Mouse (Mus musculus) forebrain, embryonic 13.5 days (tissue): ENCODE results near the gene Itga7. TPM values are rescaled to one million over a fixed set of nuclear protein-coding genes. Genes with fewer than 3 reads are reported as not detected.

Experiments
- ATAC-seq: fragments of 200-750 bp; cut with Nextera tagmentation; 2 replicates; pipeline ENCODE4 v1.8.0; 2017
- H3K27ac ChIP-seq: fragments of 300-500 bp; sonication (generic); 2 replicates; pipeline ENCODE4 v1.5.1; 2015; ENCODE audit warnings: inconsistent platforms, mild to moderate bottlenecking, moderate library complexity
- H3K27me3 ChIP-seq: fragments of 300-500 bp; sonication (generic); 2 replicates; pipeline ENCODE4 v1.6.1; 2015; ENCODE audit warnings: mild to moderate bottlenecking, inconsistent platforms
- H3K36me3 ChIP-seq: fragments of 300-500 bp; sonication (generic); 2 replicates; pipeline ENCODE4 v1.6.1; 2015; ENCODE audit warnings: mild to moderate bottlenecking, inconsistent platforms; ENCODE audit not compliant: poor library complexity, severe bottlenecking
- H3K4me1 ChIP-seq: fragments of 300-500 bp; sonication (generic); 2 replicates; pipeline ENCODE4 v1.6.1; 2015; ENCODE audit warnings: inconsistent platforms
- H3K4me2 ChIP-seq: fragments of 300-500 bp; sonication (generic); 2 replicates; pipeline ENCODE4 v1.6.1; 2015; ENCODE audit warnings: inconsistent platforms, mild to moderate bottlenecking, moderate library complexity
- H3K4me3 ChIP-seq: fragments of 300-500 bp; sonication (generic); 2 replicates; pipeline ENCODE4 v1.5.1; 2015; ENCODE audit warnings: mild to moderate bottlenecking, inconsistent platforms
- H3K9ac ChIP-seq: fragments of 300-500 bp; sonication (generic); 2 replicates; pipeline ENCODE4 v1.6.1; 2015; ENCODE audit warnings: mild to moderate bottlenecking, inconsistent platforms
- H3K9me3 ChIP-seq: fragments of 300-500 bp; sonication (generic); replicated peaks from 2 replicates; pipeline ENCODE4 v1.6.1; 2016; ENCODE audit warnings: inconsistent platforms
- WGBS: fragments of 180-500 bp; shearing (Covaris S2); methylation state at CpG from one replicate; pipeline ENCODE4 v1.1.7; 2015; 5-methylcytosine and 5-hydroxymethylcytosine counted together
- polyA plus RNA-seq: library from polyadenylated mRNA; unstranded; fragments of >200 nt; fragmentation: Nextera tagmentation; extraction: Ambion mirVana; gene quantifications from 2 replicates; pipeline ENCODE4 v1.2.1, GENCODE M21; 2015

The Itga7 gene
- polyA plus RNA-seq, 1 experiment from 2014 or later, result 0.83 TPM

DNA sequence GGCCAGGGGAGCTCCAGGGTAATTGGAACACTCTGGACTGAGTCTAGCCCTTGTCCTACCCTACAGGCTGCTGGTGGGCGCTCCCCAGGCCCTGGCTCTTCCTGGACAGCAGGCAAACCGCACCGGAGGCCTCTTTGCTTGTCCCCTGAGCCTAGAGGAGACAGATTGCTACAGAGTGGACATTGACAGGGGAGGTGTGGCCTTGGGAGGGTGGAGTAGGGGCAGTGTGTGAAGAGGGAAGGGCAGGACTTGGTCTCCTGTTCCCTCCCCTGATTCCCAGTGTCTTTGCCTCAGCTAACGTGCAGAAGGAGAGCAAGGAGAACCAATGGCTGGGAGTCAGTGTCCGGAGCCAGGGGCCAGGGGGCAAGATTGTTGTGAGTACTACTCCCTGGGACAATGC is 5.4 kb downstream of the Itga7 start:
- Histone ChIP-seq H3K4me3 (no peak overlapping the region), H3K4me1 (peaks cover 5% of the 10 kb centered on the region; the same call in 1 of the 2 replicates), H3K27ac (no peak overlapping the region), H3K9ac (no peak overlapping the region), H3K9me3 (no peaks in the 10 kb centered on the region), H3K4me2 (no peak overlapping the region), H3K27me3 (peaks cover 36% of the 10 kb centered on the region), H3K36me3 (no peaks in the 10 kb centered on the region)
- 81% methylated on average over 5 of the region's 5 CpGs for whole genome bisulfite sequencing
- no peak for ATAC-seq

DNA sequence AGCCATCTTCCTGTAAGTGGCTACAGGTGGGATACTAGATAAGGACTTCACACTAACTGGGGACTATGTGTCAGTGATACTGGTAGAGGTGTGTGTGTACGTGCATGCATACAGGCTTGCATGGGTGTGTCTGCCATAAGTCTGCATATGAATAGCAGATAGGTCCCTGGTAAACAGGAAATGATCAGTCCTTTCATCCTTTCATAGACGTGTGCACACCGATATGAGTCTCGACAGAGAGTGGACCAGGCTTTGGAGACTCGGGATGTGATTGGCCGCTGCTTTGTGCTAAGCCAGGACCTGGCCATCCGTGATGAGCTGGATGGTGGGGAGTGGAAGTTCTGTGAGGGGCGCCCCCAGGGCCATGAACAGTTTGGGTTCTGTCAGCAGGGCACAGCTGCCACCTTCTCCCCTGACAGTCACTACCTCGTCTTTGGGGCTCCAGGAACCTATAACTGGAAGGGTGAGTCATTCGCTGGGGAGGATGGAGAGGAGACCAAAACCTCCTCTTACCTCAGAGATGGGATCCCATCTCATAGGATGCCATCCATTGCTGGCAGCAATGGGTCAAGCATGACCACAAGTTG is 7.0 kb downstream of the Itga7 start:
- no peak for ATAC-seq
- WGBS, result 87% methylated on average over 10 of the region's 10 CpGs
- no peaks in the 10 kb centered on the region for H3K4me1 ChIP-seq
- H3K9ac ChIP-seq, result no peak overlapping the region
- H3K9me3 ChIP-seq, result no peaks in the 10 kb centered on the region
- H3K4me2 ChIP-seq, result no peak overlapping the region
- H3K27me3 ChIP-seq, result peaks cover 20% of the 10 kb centered on the region
- no peak overlapping the region for H3K4me3 ChIP-seq
- H3K27ac ChIP-seq, result no peak overlapping the region
- no peaks in the 10 kb centered on the region for H3K36me3 ChIP-seq

DNA sequence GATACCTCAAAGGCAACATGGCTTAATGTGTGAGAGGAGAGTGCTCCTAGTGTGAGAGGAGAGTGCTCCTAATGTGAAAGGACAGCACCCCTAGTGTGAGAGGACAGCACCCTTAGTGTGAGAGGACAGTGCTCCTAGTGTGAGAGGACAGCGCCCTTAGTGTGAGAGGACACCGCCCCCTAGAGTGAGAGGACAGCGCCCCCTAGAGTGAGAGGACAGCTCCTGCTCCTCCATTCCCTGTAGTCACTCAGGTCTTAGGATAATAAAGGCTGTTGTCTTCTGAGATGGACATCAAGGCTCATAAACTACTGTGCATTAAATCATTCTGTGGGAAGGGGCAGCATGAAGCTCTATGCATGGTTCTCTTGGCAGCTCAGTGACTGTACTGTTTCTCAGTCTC is 12.1 kb downstream of the Itga7 start:
- 24% methylated on average over 3 of the region's 3 CpGs for WGBS
- Histone ChIP-seq H3K27me3 (no peaks in the 10 kb centered on the region), H3K4me3 (no peak overlapping the region), H3K27ac (no peak overlapping the region), H3K4me1 (no peaks in the 10 kb centered on the region), H3K9me3 (no peaks in the 10 kb centered on the region), H3K9ac (no peak overlapping the region), H3K4me2 (no peak overlapping the region), H3K36me3 (no peaks in the 10 kb centered on the region)
- ATAC-seq, result no peak

DNA sequence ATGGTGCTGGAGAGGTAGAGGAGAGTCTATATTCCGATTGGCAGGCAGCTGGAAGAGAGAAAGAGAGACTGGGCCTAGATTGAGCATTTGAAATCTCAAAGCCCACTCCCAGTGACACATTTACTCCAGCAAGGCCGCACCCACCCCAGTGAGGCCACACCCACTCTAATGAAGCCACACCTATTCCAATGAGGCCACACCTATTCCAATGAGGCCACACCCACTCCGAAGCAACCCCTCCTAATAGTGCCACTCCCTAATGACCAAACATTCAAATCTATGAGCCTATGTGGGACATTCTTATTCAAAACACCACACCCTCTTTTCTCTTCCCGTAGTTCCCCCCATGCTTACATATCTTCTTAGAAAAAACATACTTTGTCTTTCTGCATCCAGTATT is 13.9 kb downstream of the Itga7 start:
- H3K4me3 ChIP-seq, result no peak overlapping the region
- WGBS, result 90% methylated on average over 4 of the region's 4 CpGs
- H3K4me1 ChIP-seq, result no peaks in the 10 kb centered on the region
- no peak overlapping the region for H3K9ac ChIP-seq
- ATAC-seq, result no peak
- H3K4me2 ChIP-seq, result no peak overlapping the region
- H3K27me3 ChIP-seq, result no peaks in the 10 kb centered on the region
- no peak overlapping the region for H3K27ac ChIP-seq
- H3K9me3 ChIP-seq, result no peaks in the 10 kb centered on the region
- no peaks in the 10 kb centered on the region for H3K36me3 ChIP-seq

GRCm38 (mm10) chr10:128950208-128950887 is 16.7 kb downstream of the Itga7 start:
- H3K36me3 ChIP-seq, result no peaks in the 10 kb centered on the region
- H3K4me1 ChIP-seq, result no peaks in the 10 kb centered on the region
- no peaks in the 10 kb centered on the region for H3K9me3 ChIP-seq
- no peak for ATAC-seq
- WGBS, result 71% methylated on average over 16 of the region's 16 CpGs
- no peak overlapping the region for H3K4me3 ChIP-seq
- no peaks in the 10 kb centered on the region for H3K27me3 ChIP-seq
- H3K27ac ChIP-seq, result no peak overlapping the region
- H3K9ac ChIP-seq, result no peak overlapping the region
- H3K4me2 ChIP-seq, result no peak overlapping the region

GRCm38 (mm10) chr10:128958340-128958739 is 24.7 kb downstream of the Itga7 start:
- 83% methylated on average over 10 of the region's 10 CpGs for WGBS
- no peak overlapping the region for H3K9ac ChIP-seq
- H3K4me1 ChIP-seq, result no peaks in the 10 kb centered on the region
- no peak overlapping the region for H3K27ac ChIP-seq
- H3K4me2 ChIP-seq, result no peak overlapping the region
- H3K36me3 ChIP-seq, result no peaks in the 10 kb centered on the region
- H3K27me3 ChIP-seq, result no peaks in the 10 kb centered on the region
- H3K4me3 ChIP-seq, result no peak overlapping the region
- no peak for ATAC-seq
- H3K9me3 ChIP-seq, result no peaks in the 10 kb centered on the region

- Histone ChIP-seq H3K9me3 (no peaks in the 10 kb centered on the region), H3K4me2 (no peak overlapping the region), H3K36me3 (no peaks in the 10 kb centered on the region), H3K27ac (no peak overlapping the region), H3K27me3 (no peaks in the 10 kb centered on the region), H3K9ac (no peak overlapping the region), H3K4me3 (no peak overlapping the region), H3K4me1 (no peaks in the 10 kb centered on the region)
- 84% methylated on average over 4 of the region's 4 CpGs for WGBS
- no peak for ATAC-seq
Measured at GRCm38 (mm10) chr10:128960142-128960541, 26.5 kb downstream of the Itga7 start.

GRCm38 (mm10) chr10:128960590-128961584 is 27.3 kb downstream of the Itga7 start, which contains the start of gene Mettl7b:
Mettl7b (minus strand) TSS chr10:128960988.
- no peak within 1 kb of the TSS for H3K9ac ChIP-seq
- H3K9me3 ChIP-seq, result no peaks in the 10 kb centered on the region
- H3K36me3 ChIP-seq, result no peaks in the 10 kb centered on the region
- H3K4me3 ChIP-seq, result no peak within 1 kb of the TSS
- no peaks in the 10 kb centered on the region for H3K27me3 ChIP-seq
- H3K4me1 ChIP-seq, result no peaks in the 10 kb centered on the region
- no peak within 1 kb of the TSS for H3K4me2 ChIP-seq
- ATAC-seq, result no peak
- WGBS, result 86% methylated on average over 12 of the region's 12 CpGs
- H3K27ac ChIP-seq, result no peak within 1 kb of the TSS

DNA sequence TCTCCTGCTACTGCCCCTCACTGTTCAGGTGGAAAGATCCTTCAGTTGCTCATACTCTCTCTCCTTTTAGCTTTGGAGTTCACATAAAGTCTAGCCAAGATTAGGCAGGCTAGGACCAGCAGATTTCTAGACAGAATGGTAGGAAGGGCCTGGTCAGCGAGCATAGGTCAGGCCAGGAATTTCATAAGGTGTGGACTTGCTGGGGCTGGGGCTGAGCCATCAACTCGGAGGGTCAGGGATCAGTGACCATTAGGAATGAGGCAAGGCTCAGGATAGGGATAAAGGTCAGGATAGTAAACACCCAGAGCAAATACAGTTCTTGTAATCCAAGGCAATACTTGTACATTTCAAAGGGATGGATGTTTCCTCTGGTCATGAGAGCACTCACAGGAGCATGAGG is 31.3 kb downstream of the Itga7 start:
- ATAC-seq, result no peak
- WGBS, result 69% methylated on average over 2 of the region's 2 CpGs

DNA sequence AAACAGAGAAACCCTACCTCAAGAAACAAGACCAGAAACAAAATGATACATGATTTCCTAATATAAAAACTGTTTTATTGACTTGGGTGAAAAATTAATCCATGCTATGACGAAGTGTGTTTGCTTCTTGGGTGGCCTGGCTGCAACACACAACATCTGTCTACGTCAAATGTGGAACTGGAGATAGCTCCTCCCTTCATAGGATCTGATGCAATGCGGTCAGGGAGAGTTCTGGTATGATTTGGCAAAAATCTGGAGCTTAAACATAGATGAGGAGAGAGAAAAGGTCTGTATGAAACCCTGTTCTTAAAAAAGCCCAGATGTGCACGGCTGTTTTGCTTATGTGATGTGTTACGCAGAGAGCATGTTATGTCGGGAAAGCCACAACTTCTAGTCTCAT is 32.3 kb downstream of the Itga7 start:
- H3K4me2 ChIP-seq, result no peak overlapping the region
- H3K9me3 ChIP-seq, result no peaks in the 10 kb centered on the region
- WGBS, result 84% methylated on average over 6 of the region's 6 CpGs
- no peak overlapping the region for H3K27ac ChIP-seq
- H3K9ac ChIP-seq, result no peak overlapping the region
- H3K4me3 ChIP-seq, result no peak overlapping the region
- ATAC-seq, result no peak
- no peaks in the 10 kb centered on the region for H3K4me1 ChIP-seq
- no peaks in the 10 kb centered on the region for H3K36me3 ChIP-seq
- no peaks in the 10 kb centered on the region for H3K27me3 ChIP-seq

More for the DNA sequence above, 31.3 kb downstream of the Itga7 start:
- Histone ChIP-seq H3K9ac (no peak overlapping the region), H3K9me3 (no peaks in the 10 kb centered on the region), H3K4me2 (no peak overlapping the region), H3K27ac (no peak overlapping the region), H3K4me1 (no peaks in the 10 kb centered on the region), H3K27me3 (no peaks in the 10 kb centered on the region), H3K36me3 (no peaks in the 10 kb centered on the region), H3K4me3 (no peak overlapping the region)

GRCm38 (mm10) chr10:128968341-128968749 is 34.7 kb downstream of the Itga7 start:
- no peak overlapping the region for H3K27ac ChIP-seq
- no peaks in the 10 kb centered on the region for H3K4me1 ChIP-seq
- no peak overlapping the region for H3K4me2 ChIP-seq
- no peaks in the 10 kb centered on the region for H3K36me3 ChIP-seq
- ATAC-seq, result no peak
- no peaks in the 10 kb centered on the region for H3K27me3 ChIP-seq
- H3K9ac ChIP-seq, result no peak overlapping the region
- H3K4me3 ChIP-seq, result no peak overlapping the region
- H3K9me3 ChIP-seq, result no peaks in the 10 kb centered on the region
- WGBS, result 44% methylated on average over 1 of the region's 1 CpGs

- WGBS, result 39% methylated on average over 1 of the region's 1 CpGs
- Histone ChIP-seq H3K27me3 (no peaks in the 10 kb centered on the region), H3K4me2 (no peak overlapping the region), H3K4me3 (no peak overlapping the region), H3K9ac (no peak overlapping the region), H3K36me3 (no peaks in the 10 kb centered on the region), H3K27ac (no peak overlapping the region), H3K9me3 (no peaks in the 10 kb centered on the region), H3K4me1 (no peaks in the 10 kb centered on the region)
- no peak for ATAC-seq
Measured at GRCm38 (mm10) chr10:128970740-128971250, 37.2 kb downstream of the Itga7 start.
